Mouse (Mus musculus): ENCODE data around the gene Grm1. TPM values are rescaled to one million over a fixed set of nuclear protein-coding genes. Genes with fewer than 3 reads are reported as not detected.

The Grm1 gene
- polyA plus RNA-seq, 1 experiment, result 1.2 TPM

- no peak overlapping the region for H3K27ac ChIP-seq (ENCODE audit: control insufficient read depth, insufficient read depth, low read length)
- TF ChIP-seq CTCF (IDR thresholded peaks at IDR 0.05; ENCODE audit: borderline replicate concordance, control insufficient read depth, extremely low read depth, insufficient read depth, low read length, poor library complexity) (no peak), POLR2A (IDR thresholded peaks at IDR 0.05; ENCODE audit: control insufficient read depth, extremely low read depth, insufficient read depth, low read length, poor library complexity) (no peak)
These were observed 321.4 kb downstream of the Grm1 start for GRCm38 (mm10) chr10:10760801-10761200.

GRCm38 (mm10) chr10:10751033-10751432, 331.1 kb downstream of the Grm1 start:
- no peaks in the 10 kb centered on the region for H3K36me3 ChIP-seq (ENCODE audit: control insufficient read depth, insufficient read depth, low read length)
- H3K27me3 ChIP-seq (ENCODE audit: control insufficient read depth, insufficient read depth, low read length), result no peaks in the 10 kb centered on the region
- no peak for DNase-seq
- no peak for TF ChIP-seq CTCF (IDR thresholded peaks at IDR 0.05; ENCODE audit: borderline replicate concordance, control insufficient read depth, extremely low read depth, insufficient read depth, low read length, poor library complexity)
- no peak for TF ChIP-seq POLR2A (IDR thresholded peaks at IDR 0.05; ENCODE audit: control insufficient read depth, extremely low read depth, insufficient read depth, low read length, poor library complexity)
- H3K4me3 ChIP-seq (ENCODE audit: control insufficient read depth, insufficient read depth, low read length), result no peak overlapping the region
- H3K27ac ChIP-seq (ENCODE audit: control insufficient read depth, insufficient read depth, low read length), result no peak overlapping the region
- 88% methylated on average over 1 of the region's 1 CpGs for WGBS
- H3K4me1 ChIP-seq (replicated peaks; ENCODE audit: control insufficient read depth, insufficient read depth, low read length), result no peaks in the 10 kb centered on the region

More at GRCm38 (mm10) chr10:10760801-10761200, 321.4 kb downstream of the Grm1 start:
- Histone ChIP-seq H3K36me3 (ENCODE audit: control insufficient read depth, insufficient read depth, low read length) (no peaks in the 10 kb centered on the region), H3K4me3 (ENCODE audit: control insufficient read depth, insufficient read depth, low read length) (no peak overlapping the region), H3K4me1 (replicated peaks; ENCODE audit: control insufficient read depth, insufficient read depth, low read length) (no peaks in the 10 kb centered on the region), H3K27me3 (ENCODE audit: control insufficient read depth, insufficient read depth, low read length) (no peaks in the 10 kb centered on the region)
- WGBS, result 89% methylated on average over 2 of the region's 2 CpGs
- no peak for DNase-seq

GRCm38 (mm10) chr10:10744097-10744496, 338.1 kb downstream of the Grm1 start:
- H3K36me3 ChIP-seq (ENCODE audit: control insufficient read depth, insufficient read depth, low read length), result no peaks in the 10 kb centered on the region
- no peak overlapping the region for H3K27ac ChIP-seq (ENCODE audit: control insufficient read depth, insufficient read depth, low read length)
- H3K27me3 ChIP-seq (ENCODE audit: control insufficient read depth, insufficient read depth, low read length), result no peaks in the 10 kb centered on the region
- no peak for DNase-seq
- TF ChIP-seq CTCF (IDR thresholded peaks at IDR 0.05; ENCODE audit: borderline replicate concordance, control insufficient read depth, extremely low read depth, insufficient read depth, low read length, poor library complexity), result no peak
- no peak for TF ChIP-seq POLR2A (IDR thresholded peaks at IDR 0.05; ENCODE audit: control insufficient read depth, extremely low read depth, insufficient read depth, low read length, poor library complexity)
- no peak overlapping the region for H3K4me3 ChIP-seq (ENCODE audit: control insufficient read depth, insufficient read depth, low read length)
- H3K4me1 ChIP-seq (replicated peaks; ENCODE audit: control insufficient read depth, insufficient read depth, low read length), result no peaks in the 10 kb centered on the region
- 13% methylated on average over 1 of the region's 1 CpGs for WGBS

GRCm38 (mm10) chr10:10742172-10742571, 340.0 kb downstream of the Grm1 start:
- Histone ChIP-seq H3K27ac (ENCODE audit: control insufficient read depth, insufficient read depth, low read length) (no peak overlapping the region), H3K36me3 (ENCODE audit: control insufficient read depth, insufficient read depth, low read length) (no peaks in the 10 kb centered on the region), H3K4me3 (ENCODE audit: control insufficient read depth, insufficient read depth, low read length) (no peak overlapping the region), H3K4me1 (replicated peaks; ENCODE audit: control insufficient read depth, insufficient read depth, low read length) (no peaks in the 10 kb centered on the region), H3K27me3 (ENCODE audit: control insufficient read depth, insufficient read depth, low read length) (no peaks in the 10 kb centered on the region)
- no peak for TF ChIP-seq CTCF (IDR thresholded peaks at IDR 0.05; ENCODE audit: borderline replicate concordance, control insufficient read depth, extremely low read depth, insufficient read depth, low read length, poor library complexity)
- no peak for TF ChIP-seq POLR2A (IDR thresholded peaks at IDR 0.05; ENCODE audit: control insufficient read depth, extremely low read depth, insufficient read depth, low read length, poor library complexity)
- 97% methylated on average over 2 of the region's 2 CpGs for WGBS
- DNase-seq, result no peak

GRCm38 (mm10) chr10:10741314-10741713, 340.8 kb downstream of the Grm1 start:
- Histone ChIP-seq H3K27ac (ENCODE audit: control insufficient read depth, insufficient read depth, low read length) (no peak overlapping the region), H3K36me3 (ENCODE audit: control insufficient read depth, insufficient read depth, low read length) (no peaks in the 10 kb centered on the region), H3K4me3 (ENCODE audit: control insufficient read depth, insufficient read depth, low read length) (no peak overlapping the region), H3K27me3 (ENCODE audit: control insufficient read depth, insufficient read depth, low read length) (no peaks in the 10 kb centered on the region), H3K4me1 (replicated peaks; ENCODE audit: control insufficient read depth, insufficient read depth, low read length) (no peaks in the 10 kb centered on the region)
- no peak for TF ChIP-seq POLR2A (IDR thresholded peaks at IDR 0.05; ENCODE audit: control insufficient read depth, extremely low read depth, insufficient read depth, low read length, poor library complexity)
- no peak for TF ChIP-seq CTCF (IDR thresholded peaks at IDR 0.05; ENCODE audit: borderline replicate concordance, control insufficient read depth, extremely low read depth, insufficient read depth, low read length, poor library complexity)
- 97% methylated on average over 5 of the region's 5 CpGs for WGBS
- DNase-seq, result no peak

GRCm38 (mm10) chr10:10740729-10741128, 341.4 kb downstream of the Grm1 start:
- no peak overlapping the region for H3K4me3 ChIP-seq (ENCODE audit: control insufficient read depth, insufficient read depth, low read length)
- no peak overlapping the region for H3K27ac ChIP-seq (ENCODE audit: control insufficient read depth, insufficient read depth, low read length)
- TF ChIP-seq POLR2A (IDR thresholded peaks at IDR 0.05; ENCODE audit: control insufficient read depth, extremely low read depth, insufficient read depth, low read length, poor library complexity) (no peak), CTCF (IDR thresholded peaks at IDR 0.05; ENCODE audit: borderline replicate concordance, control insufficient read depth, extremely low read depth, insufficient read depth, low read length, poor library complexity) (no peak)
- WGBS, result 38% methylated on average over 3 of the region's 3 CpGs
- H3K4me1 ChIP-seq (replicated peaks; ENCODE audit: control insufficient read depth, insufficient read depth, low read length), result no peaks in the 10 kb centered on the region
- no peak for DNase-seq
- H3K36me3 ChIP-seq (ENCODE audit: control insufficient read depth, insufficient read depth, low read length), result no peaks in the 10 kb centered on the region
- H3K27me3 ChIP-seq (ENCODE audit: control insufficient read depth, insufficient read depth, low read length), result no peaks in the 10 kb centered on the region
